ENCODE assay signal across 8 mouse cellular contexts in the genomic region with DNA sequence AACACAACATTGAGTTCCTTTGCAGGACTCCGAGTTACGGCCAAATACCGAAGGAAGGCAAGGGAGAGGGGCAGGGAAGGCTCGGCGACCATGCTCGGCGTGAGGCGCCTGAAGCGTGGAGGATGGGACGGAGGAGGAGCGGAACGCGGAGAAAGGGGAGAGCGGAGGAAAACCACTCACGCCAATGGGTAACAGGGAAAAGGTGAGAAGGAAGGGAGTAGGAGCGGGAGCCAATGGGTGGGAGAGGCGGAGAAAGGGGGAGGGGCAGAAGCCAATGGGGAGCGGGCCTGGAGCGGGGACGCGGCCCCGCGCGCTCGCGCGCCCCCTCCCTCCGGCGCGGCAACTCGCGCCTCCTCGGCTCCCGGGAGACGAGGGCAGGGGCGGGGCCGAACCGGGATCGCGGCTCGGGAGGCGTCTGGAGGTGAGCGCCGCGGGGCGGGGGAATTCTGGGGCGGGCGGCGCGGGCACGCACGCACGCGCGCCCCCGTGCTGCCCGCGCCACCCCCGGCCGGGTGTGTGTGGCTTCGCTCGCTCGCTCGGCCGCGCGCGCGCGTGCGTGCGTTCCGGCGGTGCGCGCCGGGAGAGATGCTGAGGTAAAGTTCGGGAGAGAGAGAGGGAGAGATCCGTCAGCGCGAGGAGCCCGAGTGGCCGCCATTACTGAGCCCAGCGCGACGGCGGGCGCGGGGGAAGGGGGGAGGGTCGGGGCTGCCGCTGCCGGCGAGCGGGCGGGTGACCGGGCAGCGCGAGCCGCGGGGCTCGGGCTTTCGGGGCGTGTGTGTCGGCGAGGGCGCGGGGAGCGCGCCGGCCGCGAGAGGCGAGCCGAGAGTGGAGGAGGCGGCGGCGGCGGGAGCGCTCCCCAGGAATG. TPM values are rescaled to one million over a fixed set of nuclear protein-coding genes. Genes with fewer than 3 reads are reported as not detected.
A peak's percentile ranks its signal among the peaks of the same experiment; 100 is the strongest.
DNase-seq lines count a peak whose midpoint lies in the region; ATAC-seq lines count a peak whose summit lies in the region.

Gene Arhgap5 (plus strand): TSS at position 517 of the 865 bp plus-strand sequence.

- peak within 1 kb of the TSS; percentile 72 for H3K4me3 ChIP-seq in brown adipose tissue, adult 24 weeks (ENCODE audit: insufficient read depth, low read depth, low read length)
- peak within 1 kb of the TSS; percentile 99 for H3K4me3 ChIP-seq in heart, embryonic 13.5 days
- H3K4me3 ChIP-seq in liver, embryonic 12.5 days, result peak within 1 kb of the TSS; percentile 94
- peak within 1 kb of the TSS; percentile 93 for H3K4me3 ChIP-seq in stomach, embryonic 15.5 days (replicated peaks)

- DNase-seq in CD4-positive, CD25-positive, alpha-beta regulatory T cell, adult 2 months (ENCODE audit: low read depth, low spot score), result peak; percentile 88
- peak; percentile 39 for DNase-seq in fat pad, adult 2 months (ENCODE audit: extremely low read depth, low read depth, low spot score)
- DNase-seq in kidney, postnatal 10 days, result peak; percentile 99
- DNase-seq in natural killer cell, adult 2 months (ENCODE audit: low spot score in 2 of 2), result peak; percentile 12 to 48

- peak within 1 kb of the TSS; percentile 67 for H3K27ac ChIP-seq in brown adipose tissue, adult 24 weeks (replicated peaks; ENCODE audit: low read depth, low read length)
- H3K27ac ChIP-seq in heart, embryonic 13.5 days (replicated peaks), result peak within 1 kb of the TSS; percentile 100
- H3K27ac ChIP-seq in liver, embryonic 12.5 days, result peak within 1 kb of the TSS; percentile 90
- H3K27ac ChIP-seq in stomach, embryonic 15.5 days, result peak within 1 kb of the TSS; percentile 99

- peak within 1 kb of the TSS; percentile 100 for H3K9ac ChIP-seq in heart, embryonic 13.5 days
- H3K9ac ChIP-seq in liver, embryonic 12.5 days, result peak within 1 kb of the TSS; percentile 90
- peak within 1 kb of the TSS; percentile 99 for H3K9ac ChIP-seq in stomach, embryonic 15.5 days

- peak within 1 kb of the TSS; percentile 78 for H3K4me2 ChIP-seq in heart, embryonic 13.5 days
- peak within 1 kb of the TSS; percentile 97 for H3K4me2 ChIP-seq in liver, embryonic 12.5 days
- peak within 1 kb of the TSS; percentile 58 for H3K4me2 ChIP-seq in stomach, embryonic 15.5 days

- WGBS in heart, embryonic 13.5 days, result 1% methylated on average over 77 of the region's 119 CpGs
- WGBS in liver, embryonic 12.5 days (ENCODE audit: insufficient replicate concordance), result under 1% methylated on average over 82 of the region's 119 CpGs
- under 1% methylated on average over 96 of the region's 119 CpGs for WGBS in stomach, embryonic 15.5 days

- no peaks in the 10 kb centered on the region for H3K27me3 ChIP-seq in heart, embryonic 13.5 days (replicated peaks)
- H3K27me3 ChIP-seq in liver, embryonic 12.5 days (replicated peaks), result peaks cover 9% of the 10 kb centered on the region
- no peaks in the 10 kb centered on the region for H3K27me3 ChIP-seq in stomach, embryonic 15.5 days (replicated peaks)

- no peaks in the 10 kb centered on the region for H3K9me3 ChIP-seq in heart, embryonic 13.5 days
- H3K9me3 ChIP-seq in liver, embryonic 12.5 days (replicated peaks), result no peaks in the 10 kb centered on the region
- H3K9me3 ChIP-seq in stomach, embryonic 15.5 days, result no peaks in the 10 kb centered on the region

- ATAC-seq in heart, embryonic 13.5 days (ENCODE audit: extremely low read depth, insufficient number of reproducible peaks, low FRiP score, low TSS enrichment), result peak; percentile 95
- ATAC-seq in liver, embryonic 12.5 days, result peak; percentile 92
- ATAC-seq in stomach, embryonic 15.5 days (ENCODE audit: insufficient read depth, low FRiP score, low read depth), result peak; percentile 97

- H3K4me1 ChIP-seq in brown adipose tissue, adult 24 weeks (ENCODE audit: control insufficient read depth, insufficient read depth, insufficient read length, low read length), result no peaks in the 10 kb centered on the region
- peaks cover 31% of the 10 kb centered on the region for H3K4me1 ChIP-seq in heart, embryonic 13.5 days
- H3K4me1 ChIP-seq in liver, embryonic 12.5 days, result peaks cover 13% of the 10 kb centered on the region
- H3K4me1 ChIP-seq in stomach, embryonic 15.5 days, result no peaks in the 10 kb centered on the region

- no peaks in the 10 kb centered on the region for H3K36me3 ChIP-seq in heart, embryonic 13.5 days
- no peaks in the 10 kb centered on the region for H3K36me3 ChIP-seq in liver, embryonic 12.5 days
- no peaks in the 10 kb centered on the region for H3K36me3 ChIP-seq in stomach, embryonic 15.5 days

RNA-seq across cellular contexts. Expression of gene Arhgap5, which starts in this region (rescaled TPM):
- polyA plus RNA-seq in brown adipose tissue, adult 24 weeks (2012; ENCODE audit: insufficient read depth, insufficient read length, missing spikeins), result 91.1 and 97.3 TPM in 2 replicates
- 26.9 and 29.4 TPM in 2 replicates for polyA plus RNA-seq in heart, embryonic 13.5 days (2015; fragmentation: Nextera tagmentation; extraction: Ambion mirVana)
- 13.7 and 14.4 TPM in 2 replicates for polyA plus RNA-seq in liver, embryonic 12.5 days (2016; fragmentation: Nextera tagmentation; extraction: Ambion mirVana)
- polyA plus RNA-seq in stomach, embryonic 15.5 days (2015; fragmentation: Nextera tagmentation; extraction: Ambion mirVana), result 40.0 and 41.7 TPM in 2 replicates

Comparison
In these comparisons a context has a peak if more than half of its experiments do, and no peak if none do; other contexts are left out.
1. Peak in every context shown above with its lines: DNase-seq, ATAC-seq, H3K4me3 ChIP-seq and H3K27ac ChIP-seq.
2. DNase-seq: peak in every context shown above with its lines; median percentile 99 in kidney, postnatal 10 days; 88 in CD4-positive, CD25-positive, alpha-beta regulatory T cell, adult 2 months; 39 in fat pad, adult 2 months; 30 in natural killer cell, adult 2 months.